Comparison of ENCODE assay signal across 9 mouse cellular contexts in the genomic region with DNA sequence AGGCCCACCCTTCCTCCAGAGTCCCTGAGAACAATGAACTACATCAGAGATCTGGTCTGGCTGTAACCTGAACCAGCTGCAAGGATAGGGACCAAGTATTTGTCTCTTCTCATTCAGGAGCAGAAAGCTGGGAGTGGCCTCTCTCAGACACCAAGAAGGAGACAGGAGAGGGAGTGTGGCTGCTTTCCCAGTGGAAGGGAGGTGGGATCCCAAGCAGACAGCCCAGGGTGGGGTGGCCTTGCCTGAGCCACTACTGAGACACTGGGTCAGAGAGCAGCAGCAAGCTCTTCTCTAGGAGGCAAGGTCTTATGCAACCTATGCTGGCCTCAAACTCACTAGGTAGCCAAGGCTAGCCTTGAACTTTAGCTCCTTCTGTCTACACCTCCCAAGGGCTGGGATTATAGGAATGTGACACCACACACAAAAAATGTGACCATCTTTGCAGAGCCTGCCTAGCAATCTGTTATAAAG.
DNase-seq lines count a peak whose midpoint lies in the region; ATAC-seq and TF ChIP-seq lines count a peak whose summit lies in the region.
"Had no signal": no experiment of that assay in that cellular context is flagged by ENCODE, and none has a peak within 500 bp of the region (broad histone marks: within the 10 kb centered on the region; RNA-seq: fewer than 3 reads in every experiment).

No protein-coding gene starts in this region.

- no peak for TF ChIP-seq CTCF in forebrain, postnatal 0 days (IDR thresholded peaks at IDR 0.05; ENCODE audit: low read depth)

- peaks cover 5% of the 10 kb centered on the region for H3K36me3 ChIP-seq in forebrain, postnatal 0 days (ENCODE audit: insufficient read depth)
- no peaks in the 10 kb centered on the region for H3K36me3 ChIP-seq in forebrain, embryonic 14.5 days (ENCODE audit: control insufficient read depth, insufficient read depth, low read length)
- H3K36me3 ChIP-seq in kidney, embryonic 15.5 days = peaks cover 5% of the 10 kb centered on the region
- H3K36me3 ChIP-seq: neural tube, embryonic 13.5 days had no signal

- H3K4me3 ChIP-seq in forebrain, postnatal 0 days (ENCODE audit: low read depth, low read length) = no peak overlapping the region
- no peak overlapping the region for H3K4me3 ChIP-seq in forebrain, embryonic 14.5 days (ENCODE audit: low read depth, low read length)
- H3K4me3 ChIP-seq in kidney, embryonic 15.5 days (replicated peaks) = no peak overlapping the region
- H3K4me3 ChIP-seq: neural tube, embryonic 13.5 days had no signal

- no peak overlapping the region for H3K4me2 ChIP-seq in forebrain, postnatal 0 days (ENCODE audit: low read depth)
- no peak overlapping the region for H3K4me2 ChIP-seq in forebrain, embryonic 14.5 days (ENCODE audit: low read length)
- H3K4me2 ChIP-seq in kidney, embryonic 15.5 days = peak overlapping the region; percentile 24; the same call in 1 of the 2 replicates
- H3K4me2 ChIP-seq: neural tube, embryonic 13.5 days had no signal

- no peaks in the 10 kb centered on the region for H3K4me1 ChIP-seq in forebrain, postnatal 0 days (ENCODE audit: insufficient read depth)
- 0 out of 2 replicates have a peak, but pooled peaks cover 2% of the 10 kb centered on the region for H3K4me1 ChIP-seq in forebrain, embryonic 14.5 days (ENCODE audit: control insufficient read depth, insufficient read depth, low read length)
- H3K4me1 ChIP-seq in kidney, embryonic 15.5 days = peaks cover 43% of the 10 kb centered on the region
- H3K4me1 ChIP-seq: neural tube, embryonic 13.5 days had no signal

- H3K27ac ChIP-seq in forebrain, postnatal 0 days (ENCODE audit: low read depth, low read length) = no peak overlapping the region
- H3K27ac ChIP-seq in forebrain, embryonic 14.5 days (ENCODE audit: low read depth, low read length) = no peak overlapping the region
- peak overlapping the region; percentile 85 for H3K27ac ChIP-seq in kidney, embryonic 15.5 days
- H3K27ac ChIP-seq: neural tube, embryonic 13.5 days had no signal

- H3K27me3 ChIP-seq in forebrain, postnatal 0 days (ENCODE audit: insufficient read depth, low read length) = no peaks in the 10 kb centered on the region
- no peaks in the 10 kb centered on the region for H3K27me3 ChIP-seq in forebrain, embryonic 14.5 days (replicated peaks; ENCODE audit: control insufficient read depth, insufficient read depth, low read length)
- H3K27me3 ChIP-seq in kidney, embryonic 15.5 days = no peaks in the 10 kb centered on the region
- H3K27me3 ChIP-seq: neural tube, embryonic 13.5 days had no signal

- DNase-seq in forebrain, postnatal 0 days = no peak
- no peak for DNase-seq in forebrain, embryonic 14.5 days (ENCODE audit: low spot score)
- peak; percentile 58 for DNase-seq in Muller cell, postnatal 12 days (ENCODE audit: inconsistent ontology term)
- peak; percentile 65 for DNase-seq in gastrocnemius, postnatal 25 days
- DNase-seq in thymus, postnatal 36 days = no peak
- no peak for DNase-seq in thymus, postnatal 14 days
- no peak for DNase-seq in right cerebral cortex, adult 2 months (ENCODE audit: low spot score in 2 of 2)

- no peaks in the 10 kb centered on the region for H3K9me3 ChIP-seq in forebrain, postnatal 0 days (ENCODE audit: low read length)
- H3K9me3 ChIP-seq in forebrain, embryonic 14.5 days (replicated peaks; ENCODE audit: control insufficient read depth, low read length) = no peaks in the 10 kb centered on the region
- no peaks in the 10 kb centered on the region for H3K9me3 ChIP-seq in kidney, embryonic 15.5 days (replicated peaks)

- no peak overlapping the region for H3K9ac ChIP-seq in forebrain, postnatal 0 days
- H3K9ac ChIP-seq in forebrain, embryonic 14.5 days (ENCODE audit: low read length) = no peak overlapping the region
- no peak overlapping the region for H3K9ac ChIP-seq in kidney, embryonic 15.5 days
- H3K9ac ChIP-seq: neural tube, embryonic 13.5 days had no signal

- ATAC-seq in forebrain, postnatal 0 days = 0 out of 2 replicates have a peak, but pooled peaks have one; percentile 20
- no peak for ATAC-seq in forebrain, embryonic 14.5 days
- ATAC-seq in kidney, embryonic 15.5 days (replicated peaks; ENCODE audit: low FRiP score) = peak; percentile 68

Comparison
In these comparisons a context has a peak if more than half of its experiments do, and no peak if none do; other contexts are left out.
1. DNase-seq: peak in Muller cell, postnatal 12 days (single experiment) and gastrocnemius, postnatal 25 days (single experiment); none in forebrain, postnatal 0 days (single experiment), forebrain, embryonic 14.5 days (single experiment), thymus, postnatal 36 days (0 of 2), thymus, postnatal 14 days (single experiment) and right cerebral cortex, adult 2 months (0 of 2).